Mouse (Mus musculus) kidney, embryonic 16.5 days (tissue): ENCODE data around the gene Slc35d2. TPM values are rescaled to one million over a fixed set of nuclear protein-coding genes. Genes with fewer than 3 reads are reported as not detected.

Experiments
- ATAC-seq: fragments of 200-750 bp; cut with Nextera tagmentation; 2 replicates; pipeline ENCODE4 v1.8.0; 2017; ENCODE audit warnings: moderate TSS enrichment; ENCODE audit not compliant: low FRiP score, low TSS enrichment
- H3K27ac ChIP-seq: fragments of 300-500 bp; sonication (generic); 2 replicates; pipeline ENCODE4 v1.5.1; 2014; ENCODE audit warnings: low read length
- H3K27me3 ChIP-seq: fragments of 300-500 bp; sonication (generic); 2 replicates; pipeline ENCODE4 v1.6.1; 2014; ENCODE audit warnings: low read length, control low read depth, mixed read lengths; ENCODE audit not compliant: insufficient read depth
- H3K36me3 ChIP-seq: fragments of 300-500 bp; sonication (generic); 2 replicates; pipeline ENCODE4 v1.6.1; 2014; ENCODE audit warnings: low read length, control low read depth, mixed read lengths; ENCODE audit not compliant: insufficient read depth
- H3K4me1 ChIP-seq: fragments of 300-500 bp; sonication (generic); 2 replicates; pipeline ENCODE4 v1.6.1; 2014; ENCODE audit warnings: low read length, control low read depth, mixed read lengths; ENCODE audit not compliant: insufficient read depth
- H3K4me2 ChIP-seq: fragments of 300-500 bp; sonication (generic); replicated peaks from 2 replicates; pipeline ENCODE4 v1.6.1; 2014; ENCODE audit warnings: low read depth, low read length
- H3K4me3 ChIP-seq: fragments of 300-500 bp; sonication (generic); 2 replicates; pipeline ENCODE4 v1.5.1; 2014; ENCODE audit warnings: mild to moderate bottlenecking, low read length
- H3K9ac ChIP-seq: fragments of 300-500 bp; sonication (generic); replicated peaks from 2 replicates; pipeline ENCODE4 v1.6.1; 2014; ENCODE audit warnings: low read length
- H3K9me3 ChIP-seq: fragments of 300-500 bp; sonication (generic); 2 replicates; pipeline ENCODE4 v1.6.1; 2016; ENCODE audit warnings: low read length, control low read depth
- WGBS: fragments of 180-500 bp; shearing (Covaris S2); extraction: QIAGEN DNeasy Blood & Tissue Kit; methylation state at CpG from one replicate; pipeline ENCODE4 v1.1.7; 2014; 5-methylcytosine and 5-hydroxymethylcytosine counted together
- polyA plus RNA-seq: library from polyadenylated mRNA; unstranded; fragments of >200 nt; fragmentation: Nextera tagmentation; extraction: Ambion mirVana; gene quantifications from 2 replicates; pipeline ENCODE4 v1.2.1, GENCODE M21; 2015

Gene Slc35d2
- polyA plus RNA-seq, 1 experiment from 2014 or later = 5.6 TPM

GRCm38 (mm10) chr13:64154651-64155050 is 25.5 kb upstream of the Slc35d2 start:
- no peak overlapping the region for H3K4me2 ChIP-seq
- H3K9ac ChIP-seq = no peak overlapping the region
- H3K4me3 ChIP-seq = no peak overlapping the region
- H3K9me3 ChIP-seq = no peaks in the 10 kb centered on the region
- WGBS = 56% methylated on average over 2 of the region's 2 CpGs
- H3K36me3 ChIP-seq = no peaks in the 10 kb centered on the region
- H3K27me3 ChIP-seq = peaks cover 7% of the 10 kb centered on the region; the same call in 1 of the 2 replicates
- H3K27ac ChIP-seq = peak overlapping the region; percentile 44; the same call in 1 of the 2 replicates
- no peak for ATAC-seq
- peaks cover 29% of the 10 kb centered on the region for H3K4me1 ChIP-seq

- peaks cover 2% of the 10 kb centered on the region; the same call in 1 of the 2 replicates for H3K27me3 ChIP-seq
- peaks cover 31% of the 10 kb centered on the region for H3K4me1 ChIP-seq
- ATAC-seq = peak; percentile 62
- no peaks in the 10 kb centered on the region for H3K9me3 ChIP-seq
- H3K9ac ChIP-seq = peak overlapping the region; percentile 50
- H3K36me3 ChIP-seq = no peaks in the 10 kb centered on the region
- H3K27ac ChIP-seq = peak overlapping the region; percentile 86
- H3K4me3 ChIP-seq = peak overlapping the region; percentile 78
- H3K4me2 ChIP-seq = peak overlapping the region; percentile 88
- under 1% methylated on average over 18 of the region's 18 CpGs for WGBS
Observed at GRCm38 (mm10) chr13:64153751-64154267, 24.6 kb upstream of the Slc35d2 start.

- ATAC-seq = peak; percentile 96
- no peaks in the 10 kb centered on the region for H3K9me3 ChIP-seq
- WGBS = 0% methylated on average over 52 of the region's 56 CpGs
- H3K9ac ChIP-seq = peak within 1 kb of the TSS; percentile 80
- H3K36me3 ChIP-seq = no peaks in the 10 kb centered on the region
- H3K27ac ChIP-seq = peak within 1 kb of the TSS; percentile 95
- H3K4me3 ChIP-seq = peak within 1 kb of the TSS; percentile 78
- H3K4me2 ChIP-seq = peak within 1 kb of the TSS; percentile 88
- H3K4me1 ChIP-seq = peaks cover 31% of the 10 kb centered on the region
- H3K27me3 ChIP-seq = peaks cover 2% of the 10 kb centered on the region; the same call in 1 of the 2 replicates
Observed at GRCm38 (mm10) chr13:64153083-64153682, 24.0 kb upstream of the Slc35d2 start, which contains the start of gene Zfp367. TSS of gene Zfp367 (minus strand) at chr13:64153202.

GRCm38 (mm10) chr13:64152671-64153082 is 23.5 kb upstream of the Slc35d2 start:
- ATAC-seq = peak; percentile 21
- H3K9ac ChIP-seq = peak overlapping the region; percentile 80
- H3K27me3 ChIP-seq = peaks cover 2% of the 10 kb centered on the region; the same call in 1 of the 2 replicates
- H3K27ac ChIP-seq = peak overlapping the region; percentile 95
- H3K9me3 ChIP-seq = no peaks in the 10 kb centered on the region
- no peaks in the 10 kb centered on the region for H3K36me3 ChIP-seq
- H3K4me2 ChIP-seq = peak overlapping the region; percentile 88
- peak overlapping the region; percentile 78 for H3K4me3 ChIP-seq
- peaks cover 31% of the 10 kb centered on the region for H3K4me1 ChIP-seq
- under 1% methylated on average over 56 of the region's 61 CpGs for WGBS

GRCm38 (mm10) chr13:64152241-64152669 is 23.1 kb upstream of the Slc35d2 start:
- 0% methylated on average over 30 of the region's 42 CpGs for WGBS
- peak; percentile 29 for ATAC-seq
- H3K27me3 ChIP-seq = peaks cover 2% of the 10 kb centered on the region; the same call in 1 of the 2 replicates

GRCm38 (mm10) chr13:64150121-64150520 is 21.0 kb upstream of the Slc35d2 start:
- no peak for ATAC-seq
- Histone ChIP-seq H3K9ac (no peak overlapping the region), H3K9me3 (no peaks in the 10 kb centered on the region), H3K27me3 (no peaks in the 10 kb centered on the region), H3K4me3 (no peak overlapping the region), H3K36me3 (no peaks in the 10 kb centered on the region), H3K4me2 (peak overlapping the region; percentile 2; the same call in 1 of the 2 replicates), H3K4me1 (peaks cover 29% of the 10 kb centered on the region), H3K27ac (no peak overlapping the region)
- WGBS = 66% methylated on average over 5 of the region's 5 CpGs

More at GRCm38 (mm10) chr13:64152241-64152669, 23.1 kb upstream of the Slc35d2 start:
- H3K4me1 ChIP-seq = peaks cover 31% of the 10 kb centered on the region
- H3K9me3 ChIP-seq = no peaks in the 10 kb centered on the region
- H3K4me3 ChIP-seq = peak overlapping the region; percentile 78
- no peaks in the 10 kb centered on the region for H3K36me3 ChIP-seq
- H3K9ac ChIP-seq = peak overlapping the region; percentile 80
- H3K4me2 ChIP-seq = peak overlapping the region; percentile 88
- peak overlapping the region; percentile 95 for H3K27ac ChIP-seq

GRCm38 (mm10) chr13:64129616-64130375 is 628 bp upstream of the Slc35d2 start:
- Histone ChIP-seq H3K27ac (peak overlapping the region; percentile 82), H3K9ac (peak overlapping the region; percentile 79), H3K36me3 (peaks cover 8% of the 10 kb centered on the region), H3K9me3 (no peaks in the 10 kb centered on the region), H3K4me3 (peak overlapping the region; percentile 69), H3K27me3 (no peaks in the 10 kb centered on the region), H3K4me2 (peak overlapping the region; percentile 82), H3K4me1 (peaks cover 11% of the 10 kb centered on the region; the same call in 1 of the 2 replicates)
- ATAC-seq = peak; percentile 87
- WGBS = 33% methylated on average over 15 of the region's 15 CpGs

GRCm38 (mm10) chr13:64126316-64126715 is 2.9 kb downstream of the Slc35d2 start:
- no peak overlapping the region for H3K4me2 ChIP-seq
- H3K4me1 ChIP-seq = peaks cover 11% of the 10 kb centered on the region; the same call in 1 of the 2 replicates
- H3K27me3 ChIP-seq = no peaks in the 10 kb centered on the region
- no peak for ATAC-seq
- no peaks in the 10 kb centered on the region for H3K36me3 ChIP-seq
- no peak overlapping the region for H3K4me3 ChIP-seq
- H3K9ac ChIP-seq = no peak overlapping the region
- 32% methylated on average over 4 of the region's 4 CpGs for WGBS
- peaks cover 3% of the 10 kb centered on the region; the same call in 1 of the 2 replicates for H3K9me3 ChIP-seq
- H3K27ac ChIP-seq = no peak overlapping the region

GRCm38 (mm10) chr13:64124886-64125285 is 4.3 kb downstream of the Slc35d2 start:
- no peak overlapping the region for H3K27ac ChIP-seq
- peaks cover 3% of the 10 kb centered on the region; the same call in 1 of the 2 replicates for H3K9me3 ChIP-seq
- H3K36me3 ChIP-seq = no peaks in the 10 kb centered on the region
- no peak for ATAC-seq
- WGBS = 90% methylated on average over 6 of the region's 6 CpGs
- H3K4me3 ChIP-seq = no peak overlapping the region
- H3K27me3 ChIP-seq = no peaks in the 10 kb centered on the region
- peaks cover 9% of the 10 kb centered on the region; the same call in 1 of the 2 replicates for H3K4me1 ChIP-seq
- H3K4me2 ChIP-seq = no peak overlapping the region
- H3K9ac ChIP-seq = no peak overlapping the region
